Comparison of ENCODE assay signal across 8 mouse cellular contexts in the genomic region with DNA sequence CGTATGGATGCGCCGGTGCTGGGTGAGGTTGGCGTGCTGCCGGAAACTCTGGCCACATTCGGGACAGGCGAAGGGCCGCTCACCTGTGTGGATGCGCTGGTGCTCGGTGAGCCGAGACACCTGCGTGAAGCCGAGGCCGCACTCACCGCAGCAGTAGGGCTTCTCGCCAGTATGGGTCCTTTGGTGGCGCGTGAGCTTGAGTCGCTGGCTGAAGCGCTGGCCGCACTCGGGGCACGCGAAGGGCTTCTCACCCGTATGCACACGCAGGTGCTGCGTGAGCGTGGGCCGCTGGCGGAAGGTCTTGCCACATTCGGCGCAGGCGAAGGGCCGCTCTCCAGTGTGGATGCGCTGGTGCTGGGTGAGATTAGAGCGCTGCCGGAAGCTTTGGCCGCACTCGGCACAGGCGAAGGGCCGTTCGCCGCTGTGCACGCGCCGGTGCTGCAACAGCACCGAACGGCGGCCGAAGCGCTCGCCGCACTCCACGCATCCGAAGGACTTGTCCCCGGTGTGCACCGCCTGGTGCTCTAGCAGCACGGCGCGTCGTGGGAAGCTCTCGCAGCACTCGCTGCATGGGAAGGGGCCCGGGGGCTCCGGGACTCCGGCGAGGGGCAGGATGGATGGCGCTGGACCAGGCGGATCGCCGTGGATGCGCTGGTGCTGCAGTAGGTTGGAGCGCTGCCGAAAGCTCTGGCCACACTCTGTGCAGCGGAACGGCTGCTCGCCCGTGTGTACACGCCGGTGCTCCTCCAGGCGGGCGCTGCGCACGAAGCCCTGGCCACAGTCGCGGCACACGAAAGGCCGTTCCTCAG. TPM values are rescaled to one million over a fixed set of nuclear protein-coding genes. Genes with fewer than 3 reads are reported as not detected.
DNase-seq lines count a peak whose midpoint lies in the region; ATAC-seq lines count a peak whose summit lies in the region.

No protein-coding gene starts in this region.

- peak overlapping the region; percentile 92 for H3K4me2 ChIP-seq in hindbrain, embryonic 15.5 days
- H3K4me2 ChIP-seq in liver, embryonic 12.5 days, result peak overlapping the region; percentile 74
- peak overlapping the region; percentile 95 for H3K4me2 ChIP-seq in stomach, embryonic 14.5 days (replicated peaks; ENCODE audit: low read depth, low read length)

- H3K27ac ChIP-seq in embryonic facial prominence, embryonic 10.5 days (replicated peaks), result peak overlapping the region; percentile 53
- peak overlapping the region; percentile 71 for H3K27ac ChIP-seq in hindbrain, embryonic 15.5 days (replicated peaks)
- H3K27ac ChIP-seq in liver, embryonic 12.5 days, result no peak overlapping the region
- no peak overlapping the region for H3K27ac ChIP-seq in stomach, embryonic 14.5 days (ENCODE audit: low read length)

- peak; percentile 47 to 60 for DNase-seq in left cerebral cortex, adult 18-20 months (ENCODE audit: low spot score in 2 of 2)
- no peak for DNase-seq in left cerebral cortex, adult 11 months (ENCODE audit: low spot score)
- peak; percentile 62 for DNase-seq in adrenal gland, postnatal 25 days
- DNase-seq in embryonic facial prominence, embryonic 10.5 days (ENCODE audit: low spot score), result peak; percentile 72

- peak overlapping the region; percentile 61 for H3K4me3 ChIP-seq in embryonic facial prominence, embryonic 10.5 days
- peak overlapping the region; percentile 52 for H3K4me3 ChIP-seq in hindbrain, embryonic 15.5 days
- peak overlapping the region; percentile 49 for H3K4me3 ChIP-seq in liver, embryonic 12.5 days
- peak overlapping the region; percentile 44 for H3K4me3 ChIP-seq in stomach, embryonic 14.5 days (ENCODE audit: low read depth, low read length)

- peak overlapping the region; percentile 65 for H3K9ac ChIP-seq in hindbrain, embryonic 15.5 days
- H3K9ac ChIP-seq in liver, embryonic 12.5 days, result peak overlapping the region; percentile 22
- peak overlapping the region; percentile 46; the same call in 1 of the 2 replicates for H3K9ac ChIP-seq in stomach, embryonic 14.5 days (replicated peaks; ENCODE audit: low read depth, low read length)

- no peaks in the 10 kb centered on the region for H3K36me3 ChIP-seq in embryonic facial prominence, embryonic 10.5 days (replicated peaks)
- H3K36me3 ChIP-seq in hindbrain, embryonic 15.5 days, result no peaks in the 10 kb centered on the region
- H3K36me3 ChIP-seq in liver, embryonic 12.5 days, result no peaks in the 10 kb centered on the region
- no peaks in the 10 kb centered on the region for H3K36me3 ChIP-seq in stomach, embryonic 14.5 days (ENCODE audit: control insufficient read depth, insufficient read depth, low read length)

- peaks cover 15% of the 10 kb centered on the region for H3K9me3 ChIP-seq in embryonic facial prominence, embryonic 10.5 days
- H3K9me3 ChIP-seq in hindbrain, embryonic 15.5 days, result no peaks in the 10 kb centered on the region
- H3K9me3 ChIP-seq in liver, embryonic 12.5 days (replicated peaks), result no peaks in the 10 kb centered on the region
- H3K9me3 ChIP-seq in stomach, embryonic 14.5 days (ENCODE audit: control insufficient read depth, low read depth, low read length), result no peaks in the 10 kb centered on the region

- ATAC-seq in hindbrain, embryonic 15.5 days (ENCODE audit: low FRiP score, low read depth), result peak; percentile 61
- no peak for ATAC-seq in liver, embryonic 12.5 days
- ATAC-seq in stomach, embryonic 14.5 days (ENCODE audit: insufficient number of reproducible peaks, insufficient read depth, low FRiP score, low read depth), result peak; percentile 53
- ATAC-seq in erythroid progenitor cell, adult 5-6 weeks (replicated peaks; ENCODE audit: low FRiP score, poor library complexity, severe bottlenecking), result no peak

- H3K27me3 ChIP-seq in embryonic facial prominence, embryonic 10.5 days (replicated peaks; ENCODE audit: low read depth, poor library complexity, severe bottlenecking), result peaks cover 55% of the 10 kb centered on the region
- peaks cover 37% of the 10 kb centered on the region for H3K27me3 ChIP-seq in hindbrain, embryonic 15.5 days
- H3K27me3 ChIP-seq in liver, embryonic 12.5 days (replicated peaks), result peaks cover 54% of the 10 kb centered on the region
- H3K27me3 ChIP-seq in stomach, embryonic 14.5 days (ENCODE audit: control insufficient read depth, insufficient read depth, low read length), result peaks cover 20% of the 10 kb centered on the region

- peaks cover 23% of the 10 kb centered on the region for H3K4me1 ChIP-seq in embryonic facial prominence, embryonic 10.5 days
- peaks cover 28% of the 10 kb centered on the region for H3K4me1 ChIP-seq in hindbrain, embryonic 15.5 days (replicated peaks)
- peaks cover 30% of the 10 kb centered on the region for H3K4me1 ChIP-seq in liver, embryonic 12.5 days
- H3K4me1 ChIP-seq in stomach, embryonic 14.5 days (ENCODE audit: control insufficient read depth, insufficient read depth, low read length), result peaks cover 21% of the 10 kb centered on the region

- 6% methylated on average over 88 of the region's 88 CpGs for WGBS in embryonic facial prominence, embryonic 10.5 days
- WGBS in hindbrain, embryonic 15.5 days, result 4% methylated on average over 88 of the region's 88 CpGs
- 6% methylated on average over 88 of the region's 88 CpGs for WGBS in liver, embryonic 12.5 days (ENCODE audit: insufficient replicate concordance)
- WGBS in stomach, embryonic 14.5 days, result 7% methylated on average over 86 of the region's 88 CpGs

RNA-seq across cellular contexts. Expression of gene Ube2m, which starts 5.6 kb away (rescaled TPM):
- total RNA-seq in left cerebral cortex, adult 18-20 months (2021), result 100 to 1,000 TPM; 234 to 240 TPM
- 170 and 192 TPM in 2 replicates for total RNA-seq in adrenal gland, postnatal 25 days (2021)
- 157 and 159 TPM in 2 replicates for polyA plus RNA-seq in embryonic facial prominence, embryonic 10.5 days (2016; fragmentation: Nextera tagmentation; extraction: Ambion mirVana)
- polyA plus RNA-seq in hindbrain, embryonic 15.5 days (2015; fragmentation: Nextera tagmentation; extraction: Ambion mirVana), result 162 and 163 TPM in 2 replicates
- polyA plus RNA-seq in liver, embryonic 12.5 days (2016; fragmentation: Nextera tagmentation; extraction: Ambion mirVana), result 145 and 148 TPM in 2 replicates
- polyA plus RNA-seq in stomach, embryonic 14.5 days (2014; fragmentation: Nextera tagmentation; extraction: Ambion mirVana), result 56.6 and 59.6 TPM in 2 replicates
- total RNA-seq in erythroid progenitor cell, adult 5-6 weeks (2015; ENCODE audit: low replicate concordance), result 70.0 and 96.9 TPM in 2 replicates
- total RNA-seq in erythroid progenitor cell, adult 5-6 weeks (2017; ENCODE audit: low replicate concordance), result 61.0 and 94.6 TPM in 2 replicates

RNA-seq across cellular contexts. Expression of gene Chmp2a, which starts 9.0 kb away (rescaled TPM):
- 100 to 1,000 TPM; 132 to 156 TPM for total RNA-seq in left cerebral cortex, adult 18-20 months (2021)
- total RNA-seq in adrenal gland, postnatal 25 days (2021), result 218 and 223 TPM in 2 replicates
- polyA plus RNA-seq in embryonic facial prominence, embryonic 10.5 days (2016; fragmentation: Nextera tagmentation; extraction: Ambion mirVana), result 89.1 and 93.0 TPM in 2 replicates
- 170 and 171 TPM in 2 replicates for polyA plus RNA-seq in hindbrain, embryonic 15.5 days (2015; fragmentation: Nextera tagmentation; extraction: Ambion mirVana)
- 133 and 134 TPM in 2 replicates for polyA plus RNA-seq in liver, embryonic 12.5 days (2016; fragmentation: Nextera tagmentation; extraction: Ambion mirVana)
- 150 and 157 TPM in 2 replicates for polyA plus RNA-seq in stomach, embryonic 14.5 days (2014; fragmentation: Nextera tagmentation; extraction: Ambion mirVana)
- total RNA-seq in erythroid progenitor cell, adult 5-6 weeks (2015; ENCODE audit: low replicate concordance), result 116 and 138 TPM in 2 replicates
- total RNA-seq in erythroid progenitor cell, adult 5-6 weeks (2017; ENCODE audit: low replicate concordance), result 125 and 153 TPM in 2 replicates

RNA-seq across cellular contexts. Expression of gene Mzf1, which starts 10.9 kb away (rescaled TPM):
- 10 to 100 TPM in 1 of 2 experiments, 1 to 10 TPM in 1; 9.4 to 10.0 TPM for total RNA-seq in left cerebral cortex, adult 18-20 months (2021)
- total RNA-seq in adrenal gland, postnatal 25 days (2021), result 3.8 and 4.1 TPM in 2 replicates
- polyA plus RNA-seq in embryonic facial prominence, embryonic 10.5 days (2016; fragmentation: Nextera tagmentation; extraction: Ambion mirVana), result 2.4 and 2.8 TPM in 2 replicates
- polyA plus RNA-seq in hindbrain, embryonic 15.5 days (2015; fragmentation: Nextera tagmentation; extraction: Ambion mirVana), result 9.0 and 9.3 TPM in 2 replicates
- polyA plus RNA-seq in liver, embryonic 12.5 days (2016; fragmentation: Nextera tagmentation; extraction: Ambion mirVana), result 0.77 and 1.4 TPM in 2 replicates
- polyA plus RNA-seq in stomach, embryonic 14.5 days (2014; fragmentation: Nextera tagmentation; extraction: Ambion mirVana), result 3.1 and 3.4 TPM in 2 replicates
- total RNA-seq in erythroid progenitor cell, adult 5-6 weeks (2015; ENCODE audit: low replicate concordance), result not detected in 2 replicates
- total RNA-seq in erythroid progenitor cell, adult 5-6 weeks (2017; ENCODE audit: low replicate concordance), result not detected in 2 replicates

RNA-seq across cellular contexts. Expression of gene Zbtb45, which starts 33.8 kb away (rescaled TPM):
- 10 to 100 TPM; 35.3 to 38.3 TPM for total RNA-seq in left cerebral cortex, adult 18-20 months (2021)
- 15.3 and 16.1 TPM in 2 replicates for total RNA-seq in adrenal gland, postnatal 25 days (2021)
- 27.2 and 28.4 TPM in 2 replicates for polyA plus RNA-seq in embryonic facial prominence, embryonic 10.5 days (2016; fragmentation: Nextera tagmentation; extraction: Ambion mirVana)
- 40.7 and 42.5 TPM in 2 replicates for polyA plus RNA-seq in hindbrain, embryonic 15.5 days (2015; fragmentation: Nextera tagmentation; extraction: Ambion mirVana)
- polyA plus RNA-seq in liver, embryonic 12.5 days (2016; fragmentation: Nextera tagmentation; extraction: Ambion mirVana), result 16.2 and 20.0 TPM in 2 replicates
- 21.3 and 21.8 TPM in 2 replicates for polyA plus RNA-seq in stomach, embryonic 14.5 days (2014; fragmentation: Nextera tagmentation; extraction: Ambion mirVana)
- 4.0 and 10.1 TPM in 2 replicates for total RNA-seq in erythroid progenitor cell, adult 5-6 weeks (2015; ENCODE audit: low replicate concordance)
- 6.7 and 7.6 TPM in 2 replicates for total RNA-seq in erythroid progenitor cell, adult 5-6 weeks (2017; ENCODE audit: low replicate concordance)

RNA-seq across cellular contexts. Expression of gene Trim28, which starts 44.7 kb away (rescaled TPM):
- 100 to 1,000 TPM; 206 to 207 TPM for total RNA-seq in left cerebral cortex, adult 18-20 months (2021)
- 273 and 297 TPM in 2 replicates for total RNA-seq in adrenal gland, postnatal 25 days (2021)
- polyA plus RNA-seq in embryonic facial prominence, embryonic 10.5 days (2016; fragmentation: Nextera tagmentation; extraction: Ambion mirVana), result 452 and 468 TPM in 2 replicates
- polyA plus RNA-seq in hindbrain, embryonic 15.5 days (2015; fragmentation: Nextera tagmentation; extraction: Ambion mirVana), result 217 and 230 TPM in 2 replicates
- 201 and 203 TPM in 2 replicates for polyA plus RNA-seq in liver, embryonic 12.5 days (2016; fragmentation: Nextera tagmentation; extraction: Ambion mirVana)
- polyA plus RNA-seq in stomach, embryonic 14.5 days (2014; fragmentation: Nextera tagmentation; extraction: Ambion mirVana), result 386 and 397 TPM in 2 replicates
- 194 and 220 TPM in 2 replicates for total RNA-seq in erythroid progenitor cell, adult 5-6 weeks (2015; ENCODE audit: low replicate concordance)
- 137 and 141 TPM in 2 replicates for total RNA-seq in erythroid progenitor cell, adult 5-6 weeks (2017; ENCODE audit: low replicate concordance)

Comparison
In these comparisons a context has a peak if more than half of its experiments do, and no peak if none do; other contexts are left out.
1. H3K27ac ChIP-seq: peak in embryonic facial prominence, embryonic 10.5 days (single experiment) and hindbrain, embryonic 15.5 days (single experiment); none in liver, embryonic 12.5 days (single experiment) and stomach, embryonic 14.5 days (single experiment).
2. ATAC-seq: peak in hindbrain, embryonic 15.5 days (single experiment) and stomach, embryonic 14.5 days (single experiment); none in liver, embryonic 12.5 days (single experiment) and erythroid progenitor cell, adult 5-6 weeks (single experiment).
3. Peak in every context shown above with its lines, with median percentiles within 50 percentile points of each other: H3K4me3 ChIP-seq, H3K4me2 ChIP-seq and H3K9ac ChIP-seq.